Mouse (Mus musculus) urinary bladder, adult 2 months (tissue): ENCODE results near the gene Hsd17b1. TPM values are rescaled to one million over a fixed set of nuclear protein-coding genes. Genes with fewer than 3 reads are reported as not detected.

Experiments used
- DNase-seq: peaks from one replicate; pipeline ENCODE4 v3.0.0; 2022; ENCODE audit warnings: low spot score
- polyA plus RNA-seq: library from polyadenylated mRNA; depleted of rRNA; stranded (reverse); fragments of >200 nt; gene quantifications from 2 replicates; pipeline ENCODE4 v1.2.3, GENCODE M21; 2012; rRNA removed

Gene Hsd17b1
- polyA plus RNA-seq, 1 experiment, result 0.56 TPM

DNA sequence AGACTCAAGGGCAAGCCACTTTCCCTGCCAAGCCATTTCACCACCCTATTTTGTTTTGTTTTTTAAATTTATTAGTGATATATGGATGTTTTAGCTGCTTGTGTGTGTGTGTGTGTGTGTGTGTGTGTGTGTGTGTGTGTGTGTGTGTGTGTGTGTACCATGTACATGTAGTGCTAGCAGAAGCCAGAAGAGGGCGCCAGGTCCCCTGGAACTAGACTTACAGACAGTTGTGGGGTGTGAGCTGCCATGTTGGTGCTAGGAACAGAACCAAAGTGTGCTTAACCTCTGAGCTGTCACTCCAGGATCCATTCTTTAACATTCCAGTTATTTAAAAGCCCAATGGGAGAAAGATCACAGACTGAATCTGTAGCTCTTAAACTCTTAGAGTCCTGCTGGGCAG, 48.9 kb downstream of the Hsd17b1 start:
- DNase-seq, result no peak

GRCm38 (mm10) chr11:101128996-101129577, 50.9 kb downstream of the Hsd17b1 start:
- no peak for DNase-seq

Other genes with a start within 250 kb of the Hsd17b1 start
- gene Stat5b, start 227.7 kb upstream of the Hsd17b1 start, polyA plus RNA-seq, result 18.1 and 21.5 TPM in 2 replicates
- gene Stat5a, start 219.1 kb upstream of the Hsd17b1 start, polyA plus RNA-seq, result 9.0 and 11.4 TPM in 2 replicates
- 91.2 and 103 TPM in 2 replicates for gene Stat3, start 138.9 kb upstream of the Hsd17b1 start, polyA plus RNA-seq
- gene Cavin1, start 107.5 kb upstream of the Hsd17b1 start, polyA plus RNA-seq, result 284 and 420 TPM in 2 replicates
- 66.9 and 74.1 TPM in 2 replicates for gene Atp6v0a1, start 69.0 kb upstream of the Hsd17b1 start, polyA plus RNA-seq
- gene Naglu, start 8.4 kb upstream of the Hsd17b1 start, polyA plus RNA-seq, result 27.2 and 29.0 TPM in 2 replicates
- gene Coasy, start 4.2 kb downstream of the Hsd17b1 start, polyA plus RNA-seq, result 25.8 and 38.8 TPM in 2 replicates
- gene Mlx, start 8.9 kb downstream of the Hsd17b1 start, polyA plus RNA-seq, result 34.1 and 38.0 TPM in 2 replicates
- gene Psmc3ip, start 17.0 kb downstream of the Hsd17b1 start, polyA plus RNA-seq, result 7.1 and 7.9 TPM in 2 replicates
- gene Retreg3, start 41.5 kb downstream of the Hsd17b1 start, polyA plus RNA-seq, result 66.2 and 67.3 TPM in 2 replicates
- gene Tubg1, start 41.5 kb downstream of the Hsd17b1 start, polyA plus RNA-seq, result 4.3 and 11.0 TPM in 2 replicates
- 3.3 and 5.0 TPM in 2 replicates for gene Tubg2, start 77.5 kb downstream of the Hsd17b1 start, polyA plus RNA-seq
- gene Cntnap1, start 92.1 kb downstream of the Hsd17b1 start, polyA plus RNA-seq, result 4.2 and 5.8 TPM in 2 replicates
- gene Plekhh3, start 92.9 kb downstream of the Hsd17b1 start, polyA plus RNA-seq, result 33.9 and 35.6 TPM in 2 replicates
- 0.19 and 0.21 TPM in 2 replicates for gene Ccr10, start 97.0 kb downstream of the Hsd17b1 start, polyA plus RNA-seq
- 45.0 and 45.7 TPM in 2 replicates for gene Ezh1, start 148.1 kb downstream of the Hsd17b1 start, polyA plus RNA-seq
- 79.5 and 82.0 TPM in 2 replicates for gene Ramp2, start 167.6 kb downstream of the Hsd17b1 start, polyA plus RNA-seq
- 73.3 and 91.1 TPM in 2 replicates for gene Vps25, start 175.3 kb downstream of the Hsd17b1 start, polyA plus RNA-seq
- gene Wnk4, start 182.2 kb downstream of the Hsd17b1 start, polyA plus RNA-seq, result 7.4 and 10.6 TPM in 2 replicates
- 1.4 and 1.5 TPM in 2 replicates for gene Cntd1, start 200.6 kb downstream of the Hsd17b1 start, polyA plus RNA-seq
- gene Coa3, start 200.7 kb downstream of the Hsd17b1 start, polyA plus RNA-seq, result 155 and 156 TPM in 2 replicates
- gene Becn1, start 223.9 kb downstream of the Hsd17b1 start, polyA plus RNA-seq, result 147 and 154 TPM in 2 replicates
- 60.6 and 68.7 TPM in 2 replicates for gene Psme3, start 237.8 kb downstream of the Hsd17b1 start, polyA plus RNA-seq
- gene Aoc2, start 246.7 kb downstream of the Hsd17b1 start, polyA plus RNA-seq, result 3.8 and 4.8 TPM in 2 replicates